Mouse (Mus musculus): ENCODE results near the gene Erich2.

DNA sequence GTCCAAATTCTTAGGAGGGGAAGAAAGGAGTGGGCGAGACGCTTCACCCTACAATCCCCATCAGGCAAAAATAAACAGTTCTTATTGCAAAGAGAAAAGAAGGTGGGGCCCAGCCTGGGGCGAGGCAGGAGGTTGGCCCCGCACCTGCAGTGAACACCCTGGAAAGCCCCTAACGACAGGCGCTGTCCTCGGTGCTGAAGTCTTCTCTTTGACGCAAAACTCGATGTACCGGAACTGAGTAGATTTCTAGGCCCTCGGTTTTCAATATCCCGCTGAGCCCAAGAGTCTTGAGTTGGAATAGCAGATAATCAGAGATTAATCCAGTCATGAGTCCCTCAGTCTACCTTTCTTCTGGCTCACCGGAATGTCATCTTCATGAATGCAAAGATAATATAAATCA, 50.9 kb downstream of the Erich2 start:
- TF ChIP-seq CTCF (IDR thresholded peaks at IDR 0.05; ENCODE audit: low read depth) (no peak; the same call in 1 of the 2 replicates), EP300 (optimal IDR thresholded peaks at IDR 0.05) (no peak)
